Mouse (Mus musculus): Measurements from ENCODE around the gene 1700028P14Rik. TPM values are rescaled to one million over a fixed set of nuclear protein-coding genes. Genes with fewer than 3 reads are reported as not detected.

The 1700028P14Rik gene
- total and polyA plus RNA-seq, 3 experiments: not detected

- no peak overlapping the region for H3K9ac ChIP-seq (ENCODE audit: control insufficient read depth, low read depth, low read length, poor library complexity, severe bottlenecking)
- no peak overlapping the region for H3K27ac ChIP-seq (ENCODE audit: control insufficient read depth, low read depth, low read length)
- TF ChIP-seq TAL1 (IDR thresholded peaks at IDR 0.05; ENCODE audit: low read length) (no peak), MAX (IDR thresholded peaks at IDR 0.05; ENCODE audit: low read length) (no peak), TBP (IDR thresholded peaks at IDR 0.05; ENCODE audit: low read depth, low read length) (no peak)
- H3K36me3 ChIP-seq (ENCODE audit: control insufficient read depth in 1 of 2, insufficient read depth in 2 of 2, low read length in 2 of 2): no peaks in the 10 kb centered on the region
- H3K27me3 ChIP-seq (ENCODE audit: control insufficient read depth in 1 of 2, insufficient read depth in 2 of 2, low read length in 2 of 2): no peaks in the 10 kb centered on the region
- no peaks in the 10 kb centered on the region for H3K4me1 ChIP-seq (ENCODE audit: control insufficient read depth in 1 of 2, insufficient read depth in 2 of 2, low read length in 2 of 2)
- H3K9me3 ChIP-seq (replicated peaks; ENCODE audit: insufficient read depth, low read length): no peaks in the 10 kb centered on the region
- H3K79me2 ChIP-seq (ENCODE audit: control insufficient read depth, insufficient read depth, low read length, poor library complexity): no peaks in the 10 kb centered on the region
- H3K4me3 ChIP-seq (ENCODE audit: control insufficient read depth in 1 of 2, insufficient read depth in 1 of 2, low read depth in 2 of 2, low read length in 2 of 2): no peak overlapping the region
- DNase-seq (ENCODE audit: low read depth, low spot score): no peak
These were observed 15.8 kb downstream of the 1700028P14Rik start for GRCm38 (mm10) chr19:23636786-23637185.

DNA sequence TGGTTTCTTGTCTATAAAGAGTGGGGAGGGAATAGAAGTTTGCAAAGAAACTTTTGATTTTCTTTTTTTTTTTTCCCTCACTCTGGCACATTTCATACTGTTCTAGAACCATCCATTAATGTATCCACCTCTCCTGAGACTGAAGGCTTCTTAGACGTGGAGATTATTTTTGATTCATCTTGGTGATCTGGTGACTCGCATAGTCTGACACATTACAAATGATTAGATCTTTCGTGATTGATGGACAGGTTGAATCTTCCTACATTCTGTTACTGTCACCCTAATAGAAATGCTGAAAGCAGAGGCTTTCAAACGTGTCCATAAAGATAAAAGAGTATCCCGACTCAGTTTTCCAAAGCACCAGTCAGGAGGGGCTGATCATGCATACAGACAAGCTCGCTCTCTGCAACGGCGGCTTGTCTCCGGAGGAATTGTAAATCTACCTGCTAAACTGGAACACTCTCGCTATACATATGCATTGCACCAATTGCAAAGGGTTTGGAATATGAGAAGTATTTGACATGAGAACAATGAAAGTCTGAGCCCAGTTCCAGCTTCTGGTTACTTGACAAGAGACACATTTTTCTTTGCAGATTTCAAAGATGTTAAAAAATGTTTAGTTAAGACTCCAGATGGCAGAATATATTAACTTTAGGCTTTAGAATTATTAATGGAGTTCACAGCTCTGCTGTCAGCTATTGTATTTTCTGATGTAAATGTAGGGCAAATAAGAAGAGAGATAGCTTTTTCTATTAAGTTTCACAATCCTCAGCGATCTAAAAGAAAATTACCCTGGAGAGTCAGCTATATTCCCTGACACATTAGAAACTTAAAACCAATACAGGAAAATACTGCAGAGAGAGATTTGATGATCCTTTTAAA is 20.8 kb downstream of the 1700028P14Rik start:
- Histone ChIP-seq H3K9me3 (replicated peaks; ENCODE audit: insufficient read depth, low read length) (no peaks in the 10 kb centered on the region), H3K27me3 (ENCODE audit: control insufficient read depth in 1 of 2, insufficient read depth in 2 of 2, low read length in 2 of 2) (no peaks in the 10 kb centered on the region), H3K4me1 (ENCODE audit: control insufficient read depth in 1 of 2, insufficient read depth in 2 of 2, low read length in 2 of 2) (no peaks in the 10 kb centered on the region), H3K4me3 (ENCODE audit: control insufficient read depth in 1 of 2, insufficient read depth in 1 of 2, low read depth in 2 of 2, low read length in 2 of 2) (no peak overlapping the region), H3K9ac (ENCODE audit: control insufficient read depth, low read depth, low read length, poor library complexity, severe bottlenecking) (no peak overlapping the region), H3K79me2 (ENCODE audit: control insufficient read depth, insufficient read depth, low read length, poor library complexity) (no peaks in the 10 kb centered on the region), H3K27ac (ENCODE audit: control insufficient read depth, low read depth, low read length) (no peak overlapping the region), H3K36me3 (ENCODE audit: control insufficient read depth in 1 of 2, insufficient read depth in 2 of 2, low read length in 2 of 2) (no peaks in the 10 kb centered on the region)
- TF ChIP-seq USF2 (IDR thresholded peaks at IDR 0.05; ENCODE audit: borderline replicate concordance in 1 of 2, insufficient read depth in 1 of 2, low read depth in 1 of 2, low read length in 2 of 2) (no peak), MAX (IDR thresholded peaks at IDR 0.05; ENCODE audit: low read length) (no peak), GATA1 (IDR thresholded peaks at IDR 0.05; ENCODE audit: low read depth, low read length) (no peak), ZNF384 (IDR thresholded peaks at IDR 0.05; ENCODE audit: low read depth, low read length) (no peak), GABPA (IDR thresholded peaks at IDR 0.05; ENCODE audit: low read depth, low read length) (no peak), EP300 (IDR thresholded peaks at IDR 0.05; ENCODE audit: low read depth in 1 of 2, low read length in 2 of 2) (no peak), MEF2A (IDR thresholded peaks at IDR 0.05; ENCODE audit: extremely low read depth, insufficient replicate concordance, low read depth, low read length, poor library complexity, severe bottlenecking) (no peak), JUND (IDR thresholded peaks at IDR 0.05; ENCODE audit: low read depth, low read length) (no peak), USF1 (IDR thresholded peaks at IDR 0.05; ENCODE audit: low read depth, low read length) (no peak), NELFE (IDR thresholded peaks at IDR 0.05; ENCODE audit: low read depth, low read length) (no peak), ZMIZ1 (IDR thresholded peaks at IDR 0.05; ENCODE audit: low read depth, low read length) (no peak), UBTF (IDR thresholded peaks at IDR 0.05; ENCODE audit: borderline replicate concordance, insufficient read depth, low read depth, low read length) (no peak), CHD1 (IDR thresholded peaks at IDR 0.05; ENCODE audit: low read depth, low read length) (no peak), RCOR1 (IDR thresholded peaks at IDR 0.05; ENCODE audit: low read depth, low read length) (no peak), TBP (IDR thresholded peaks at IDR 0.05; ENCODE audit: low read depth, low read length) (no peak), TCF12 (IDR thresholded peaks at IDR 0.05; ENCODE audit: low read depth, low read length) (no peak), MYB (IDR thresholded peaks at IDR 0.05; ENCODE audit: low read depth, low read length) (no peak), ETS1 (IDR thresholded peaks at IDR 0.05; ENCODE audit: low read depth, low read length) (no peak), TAL1 (IDR thresholded peaks at IDR 0.05; ENCODE audit: low read length) (no peak), ZKSCAN1 (IDR thresholded peaks at IDR 0.05; ENCODE audit: low read depth, low read length) (no peak)
- no peak for DNase-seq (ENCODE audit: low read depth, low spot score)

All from MEL (cell line).